Mouse (Mus musculus) myocyte (in vitro differentiated cells): ENCODE results near the gene Gab1.

Experiments
- CEBPB ChIP-seq: IDR thresholded peaks from 2 replicates; pipeline ENCODE4 v1.6.1; 2011; ENCODE audit warnings: mild to moderate bottlenecking, moderate library complexity; ENCODE audit not compliant: poor library complexity, insufficient read depth, severe bottlenecking
- E2F4 ChIP-seq: IDR thresholded peaks from one replicate; pipeline ENCODE4 v1.6.1; 2011; ENCODE audit warnings: mild to moderate bottlenecking, control low read depth, moderate library complexity; ENCODE audit not compliant: insufficient read depth
- MAX ChIP-seq: IDR thresholded peaks from one replicate; pipeline ENCODE4 v1.6.1; 2011; ENCODE audit warnings: low read depth, mild to moderate bottlenecking, control low read depth
- POLR2A ChIP-seq: IDR thresholded peaks from one replicate; pipeline ENCODE4 v1.6.1; 2011; ENCODE audit warnings: low read depth, mild to moderate bottlenecking, control low read depth, moderate library complexity; ENCODE audit not compliant: insufficient read length
- POLR2AphosphoS2 ChIP-seq: IDR thresholded peaks from one replicate; pipeline ENCODE4 v1.6.1; 2011; ENCODE audit warnings: low read depth, control low read depth; ENCODE audit not compliant: insufficient read length
- TCF3 ChIP-seq: IDR thresholded peaks from one replicate; pipeline ENCODE4 v1.6.1; 2011; ENCODE audit warnings: low read depth, control low read depth; ENCODE audit not compliant: insufficient read length
- USF1 ChIP-seq: IDR thresholded peaks from one replicate; pipeline ENCODE4 v1.6.1; 2011; ENCODE audit warnings: low read depth, mild to moderate bottlenecking, control low read depth, moderate library complexity

DNA sequence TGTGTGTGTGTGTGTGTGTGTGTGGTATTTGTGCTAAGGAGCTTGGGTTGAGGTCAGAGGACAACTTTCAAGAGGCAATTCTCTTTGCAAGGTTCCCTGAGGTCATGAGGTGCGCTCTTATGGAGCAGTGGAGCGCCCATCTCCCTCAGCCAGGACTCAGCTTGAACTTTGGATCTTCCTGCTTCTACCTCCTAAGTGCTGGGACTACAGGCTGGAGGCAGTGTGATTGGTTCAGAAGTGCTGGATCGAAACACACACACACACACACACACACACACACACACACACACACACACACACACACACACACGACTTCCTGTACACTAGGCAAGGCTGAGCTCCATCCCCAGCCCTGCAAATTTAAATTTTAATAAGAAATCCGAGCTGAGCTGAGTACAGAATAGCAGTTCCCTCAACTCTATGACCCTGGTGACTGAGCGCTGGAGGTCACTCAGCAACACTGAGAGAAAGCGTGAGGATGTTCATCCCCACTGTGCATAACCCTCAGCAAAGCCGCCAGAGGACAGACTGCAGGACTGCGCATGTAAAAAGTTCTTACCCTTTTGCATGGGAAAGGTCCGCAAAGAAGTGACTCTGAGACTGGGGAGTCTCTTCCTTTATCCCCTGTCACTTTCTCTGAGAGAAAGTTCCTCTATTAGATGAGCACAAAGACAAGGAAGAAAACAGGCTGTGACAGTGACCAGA is 6.4 kb downstream of the Gab1 start:
- TF ChIP-seq POLR2A: no peak
- no peak for TF ChIP-seq E2F4
- TF ChIP-seq TCF3: no peak
- TF ChIP-seq MAX: no peak
- no peak for TF ChIP-seq USF1
- TF ChIP-seq CEBPB: no peak
- TF ChIP-seq POLR2AphosphoS2: no peak
